Mouse (Mus musculus) right cerebral cortex, adult 18-20 months (tissue): Measurements from ENCODE around the gene Kcnj1.

Experiments used
- DNase-seq: peaks from one replicate; pipeline ENCODE4 v3.0.0; 2022; ENCODE audit warnings: mixed read lengths

The Kcnj1 gene

GRCm38 (mm10) chr9:32400662-32401161 lies 28.4 kb downstream of the Kcnj1 start:
- DNase-seq: no peak

- DNase-seq: peak; percentile 58
Observed at GRCm38 (mm10) chr9:32405191-32405925, 33.1 kb downstream of the Kcnj1 start.

GRCm38 (mm10) chr9:32408730-32409059 lies 36.4 kb downstream of the Kcnj1 start:
- no peak for DNase-seq

GRCm38 (mm10) chr9:32409060-32409961 lies 37.0 kb downstream of the Kcnj1 start:
- DNase-seq: no peak

GRCm38 (mm10) chr9:32410671-32411070 lies 38.4 kb downstream of the Kcnj1 start:
- DNase-seq: no peak

GRCm38 (mm10) chr9:32411507-32411906 lies 39.2 kb downstream of the Kcnj1 start:
- DNase-seq: no peak

GRCm38 (mm10) chr9:32412836-32413580 lies 40.7 kb downstream of the Kcnj1 start:
- no peak for DNase-seq

GRCm38 (mm10) chr9:32414956-32415355 lies 42.7 kb downstream of the Kcnj1 start:
- DNase-seq: no peak

- DNase-seq: no peak
Observed at GRCm38 (mm10) chr9:32415952-32416351, 43.7 kb downstream of the Kcnj1 start.

GRCm38 (mm10) chr9:32417466-32418116 lies 45.3 kb downstream of the Kcnj1 start:
- DNase-seq: no peak

GRCm38 (mm10) chr9:32420711-32421110 lies 48.4 kb downstream of the Kcnj1 start:
- DNase-seq: no peak

- DNase-seq: no peak
Observed at GRCm38 (mm10) chr9:32425321-32425720, 53.0 kb downstream of the Kcnj1 start.

GRCm38 (mm10) chr9:32431061-32431460 lies 58.8 kb downstream of the Kcnj1 start:
- DNase-seq: no peak

GRCm38 (mm10) chr9:32434241-32435213 lies 62.2 kb downstream of the Kcnj1 start:
- no peak for DNase-seq

GRCm38 (mm10) chr9:32443115-32443514 lies 70.8 kb downstream of the Kcnj1 start:
- DNase-seq: no peak

- no peak for DNase-seq
Observed at GRCm38 (mm10) chr9:32443817-32444216, 71.5 kb downstream of the Kcnj1 start.

GRCm38 (mm10) chr9:32444453-32445201 lies 72.3 kb downstream of the Kcnj1 start:
- no peak for DNase-seq

- no peak for DNase-seq
Observed at GRCm38 (mm10) chr9:32445789-32446188, 73.5 kb downstream of the Kcnj1 start.

- DNase-seq: no peak
Observed at GRCm38 (mm10) chr9:32448766-32449165, 76.5 kb downstream of the Kcnj1 start.
